28 mouse cellular contexts compared by ENCODE assay signal in genomic region chr6:88989617-88990299, GRCm38 (mm10).
DNase-seq lines count a peak whose midpoint lies in the region; ATAC-seq and TF ChIP-seq lines count a peak whose summit lies in the region.
"Had no signal": no experiment of that assay in that cellular context is flagged by ENCODE, and none has a peak within 500 bp of the region (broad histone marks: within the 10 kb centered on the region; RNA-seq: fewer than 3 reads in every experiment).

No protein-coding gene starts in this region.

- DNase-seq in G1E (ENCODE audit: low spot score) = peak; percentile 28
- DNase-seq in ZHBTc4 (ENCODE audit: low read depth, low spot score) = peak; percentile 40
- peak; percentile 54 for DNase-seq in fibroblast of lung, adult 2 months (ENCODE audit: low read depth)
- no peak for DNase-seq in hindbrain, embryonic 11.5 days (ENCODE audit: low spot score)
- DNase-seq in embryo, embryonic 9.5 days (ENCODE audit: extremely low spot score) = no peak
- DNase-seq: adrenal gland, postnatal 25 days; B cell, adult 2 months; cerebellum, adult 18-20 months; cerebellum, postnatal 14 days; embryo, embryonic 11 days; gastrocnemius, postnatal 25 days; kidney, adult 2 months; layer of hippocampus, adult 9-11 months; lung, postnatal 14 days; right cerebral cortex, adult 18-20 months had no signal

- peaks cover 11% of the 10 kb centered on the region; the same call in 1 of the 2 replicates for H3K27me3 ChIP-seq in G1E (ENCODE audit: insufficient read depth, low read length)
- 0 out of 2 replicates have a peak, but pooled peaks cover 7% of the 10 kb centered on the region for H3K27me3 ChIP-seq in liver, embryonic 15.5 days
- no peaks in the 10 kb centered on the region for H3K27me3 ChIP-seq in hindbrain, embryonic 11.5 days (ENCODE audit: control insufficient read depth, insufficient read depth, low read length)
- no peaks in the 10 kb centered on the region for H3K27me3 ChIP-seq in intestine, postnatal 0 days (replicated peaks; ENCODE audit: control insufficient read depth, insufficient read depth, low read length)
- H3K27me3 ChIP-seq: heart, embryonic 13.5 days had no signal

- peak overlapping the region; percentile 70 for H3K27ac ChIP-seq in liver, embryonic 15.5 days (replicated peaks)
- H3K27ac ChIP-seq in hindbrain, embryonic 11.5 days (ENCODE audit: low read depth, low read length) = no peak overlapping the region
- H3K27ac ChIP-seq in intestine, postnatal 0 days (ENCODE audit: low read depth, low read length) = no peak overlapping the region
- H3K27ac ChIP-seq: forebrain, embryonic 10.5 days; heart, adult 2 months; heart, embryonic 13.5 days; hindbrain, embryonic 14.5 days; kidney, postnatal 0 days; limb, embryonic 10.5 days had no signal

- no peak overlapping the region; the same call in 1 of the 2 replicates for H3K4me3 ChIP-seq in G1E (ENCODE audit: low read depth, low read length)
- 0 out of 2 replicates have a peak overlapping the region, but pooled peaks have one; percentile 4 for H3K4me3 ChIP-seq in liver, embryonic 15.5 days (replicated peaks)
- no peak overlapping the region for H3K4me3 ChIP-seq in hindbrain, embryonic 11.5 days (ENCODE audit: low read depth, low read length)
- H3K4me3 ChIP-seq in intestine, postnatal 0 days (ENCODE audit: low read depth, low read length) = no peak overlapping the region
- H3K4me3 ChIP-seq: forebrain, embryonic 10.5 days; heart, adult 2 months; heart, embryonic 13.5 days; limb, embryonic 10.5 days; megakaryocyte, embryonic 14.5 days had no signal

- H3K9ac ChIP-seq in liver, embryonic 15.5 days = no peak overlapping the region
- no peak overlapping the region for H3K9ac ChIP-seq in hindbrain, embryonic 11.5 days (ENCODE audit: low read depth, low read length)
- H3K9ac ChIP-seq in intestine, postnatal 0 days (ENCODE audit: low read depth, low read length) = no peak overlapping the region
- H3K9ac ChIP-seq: heart, embryonic 13.5 days; hindbrain, embryonic 14.5 days had no signal

- peak overlapping the region; percentile 43 for H3K4me2 ChIP-seq in liver, embryonic 15.5 days
- H3K4me2 ChIP-seq in hindbrain, embryonic 11.5 days (replicated peaks; ENCODE audit: low read depth, low read length) = no peak overlapping the region
- no peak overlapping the region for H3K4me2 ChIP-seq in intestine, postnatal 0 days (replicated peaks; ENCODE audit: low read depth)
- H3K4me2 ChIP-seq: heart, embryonic 13.5 days; hindbrain, embryonic 14.5 days had no signal

- peak; percentile 84 for ATAC-seq in G1E (ENCODE audit: extremely low read depth, insufficient number of reproducible peaks, low FRiP score, poor library complexity, severe bottlenecking)
- peak; percentile 92 for ATAC-seq in liver, embryonic 15.5 days (ENCODE audit: insufficient read depth)
- ATAC-seq in megakaryocyte, adult 5-6 weeks (ENCODE audit: poor library complexity, severe bottlenecking) = no peak
- no peak for ATAC-seq in hindbrain, embryonic 11.5 days (ENCODE audit: low FRiP score)
- no peak for ATAC-seq in intestine, postnatal 0 days
- ATAC-seq: forebrain, embryonic 16.5 days; inflammation-experienced regulatory T-cells, adult 6 months; midbrain, embryonic 16.5 days had no signal

- WGBS in liver, embryonic 15.5 days (ENCODE audit: insufficient replicate concordance) = 26% methylated on average over 6 of the region's 6 CpGs
- WGBS in hindbrain, embryonic 11.5 days = 68% methylated on average over 6 of the region's 6 CpGs
- WGBS in intestine, postnatal 0 days = 53% methylated on average over 6 of the region's 6 CpGs

- H3K36me3 ChIP-seq in G1E (replicated peaks) = no peaks in the 10 kb centered on the region
- no peaks in the 10 kb centered on the region for H3K36me3 ChIP-seq in liver, embryonic 15.5 days (replicated peaks)
- H3K36me3 ChIP-seq in hindbrain, embryonic 11.5 days (ENCODE audit: control insufficient read depth, insufficient read depth, low read length) = no peaks in the 10 kb centered on the region
- no peaks in the 10 kb centered on the region for H3K36me3 ChIP-seq in intestine, postnatal 0 days (ENCODE audit: control insufficient read depth, insufficient read depth)
- H3K36me3 ChIP-seq: forebrain, embryonic 10.5 days; heart, embryonic 13.5 days; limb, embryonic 10.5 days had no signal

- TF ChIP-seq CTCF in G1E (IDR thresholded peaks at IDR 0.05; ENCODE audit: low read depth, low read length) = no peak
- no peak for TF ChIP-seq CTCF in intestine, postnatal 0 days (IDR thresholded peaks at IDR 0.05; ENCODE audit: low read depth)

- no peaks in the 10 kb centered on the region for H3K9me3 ChIP-seq in G1E (replicated peaks)
- no peaks in the 10 kb centered on the region for H3K9me3 ChIP-seq in liver, embryonic 15.5 days (replicated peaks)
- H3K9me3 ChIP-seq in hindbrain, embryonic 11.5 days (ENCODE audit: control insufficient read depth, low read length) = no peaks in the 10 kb centered on the region
- no peaks in the 10 kb centered on the region for H3K9me3 ChIP-seq in intestine, postnatal 0 days (ENCODE audit: control insufficient read depth)
- H3K9me3 ChIP-seq: forebrain, embryonic 10.5 days; heart, embryonic 13.5 days; limb, embryonic 10.5 days had no signal

- peaks cover 33% of the 10 kb centered on the region for H3K4me1 ChIP-seq in G1E (ENCODE audit: insufficient read depth, low read depth, low read length)
- peaks cover 17% of the 10 kb centered on the region for H3K4me1 ChIP-seq in liver, embryonic 15.5 days (replicated peaks)
- H3K4me1 ChIP-seq in hindbrain, embryonic 11.5 days (replicated peaks; ENCODE audit: control insufficient read depth, insufficient read depth, low read length) = no peaks in the 10 kb centered on the region
- H3K4me1 ChIP-seq in intestine, postnatal 0 days (replicated peaks; ENCODE audit: control insufficient read depth, insufficient read depth, low read length) = no peaks in the 10 kb centered on the region
- H3K4me1 ChIP-seq: limb, embryonic 10.5 days had no signal

Comparison
In these comparisons a context has a peak if more than half of its experiments do, and no peak if none do; other contexts are left out.
1. ATAC-seq: peak in G1E (single experiment) and liver, embryonic 15.5 days (single experiment); none in megakaryocyte, adult 5-6 weeks (single experiment), hindbrain, embryonic 11.5 days (single experiment) and intestine, postnatal 0 days (single experiment).
2. DNase-seq: peak in G1E (single experiment), ZHBTc4 (single experiment) and fibroblast of lung, adult 2 months (single experiment); none in hindbrain, embryonic 11.5 days (single experiment) and embryo, embryonic 9.5 days (single experiment).